Mouse (Mus musculus) small intestine, adult 2 months (tissue): ENCODE results near the gene Chst8. TPM values are rescaled to one million over a fixed set of nuclear protein-coding genes. Genes with fewer than 3 reads are reported as not detected.

ENCODE experiments used
- H3K27ac ChIP-seq: fragments of 200-500 bp; 2 replicates; pipeline ENCODE4 v1.5.1; 2012; ENCODE audit warnings: low read depth, low read length, control low read depth, inconsistent platforms; ENCODE audit not compliant: insufficient read depth
- H3K27me3 ChIP-seq: fragments of 200-500 bp; 2 replicates; pipeline ENCODE4 v1.6.1; 2012; ENCODE audit warnings: mild to moderate bottlenecking, moderate library complexity, low read length, inconsistent platforms; ENCODE audit not compliant: control insufficient read depth, insufficient read depth
- H3K36me3 ChIP-seq: fragments of 200-500 bp; 2 replicates; pipeline ENCODE4 v1.6.1; 2012; ENCODE audit warnings: mild to moderate bottlenecking, low read length, control low read depth, inconsistent platforms; ENCODE audit not compliant: control insufficient read depth, insufficient read depth
- H3K4me1 ChIP-seq: fragments of 200-500 bp; 2 replicates; pipeline ENCODE4 v1.6.1; 2012; ENCODE audit warnings: low read length, inconsistent platforms, mixed read lengths; ENCODE audit not compliant: control insufficient read depth, insufficient read depth, insufficient read length
- H3K4me3 ChIP-seq: fragments of 200-500 bp; 2 replicates; pipeline ENCODE4 v1.5.1; 2012; ENCODE audit warnings: low read depth, mild to moderate bottlenecking, control low read depth, inconsistent platforms, low read length, moderate library complexity
- CTCF ChIP-seq: fragments of 200-500 bp; IDR thresholded peaks from 2 replicates; pipeline ENCODE4 v1.5.1; 2012; ENCODE audit warnings: low read depth, mild to moderate bottlenecking, control low read depth, inconsistent platforms, low read length, moderate library complexity, mixed read lengths; ENCODE audit not compliant: insufficient replicate concordance, insufficient read length; ENCODE audit errors: extremely low read depth
- POLR2A ChIP-seq: fragments of 200-500 bp; IDR thresholded peaks from 2 replicates; pipeline ENCODE4 v1.6.1; 2012; ENCODE audit warnings: low read depth, mild to moderate bottlenecking, control low read depth, inconsistent platforms, low read length, moderate library complexity
- WGBS: fragments of 180-500 bp; shearing (Covaris S2); methylation state at CpG from one replicate; pipeline ENCODE4 v1.1.7; 2018; 5-methylcytosine and 5-hydroxymethylcytosine counted together
- polyA plus RNA-seq: library from polyadenylated mRNA; depleted of rRNA; stranded (reverse); fragments of >200 nt; gene quantifications from 2 replicates; pipeline ENCODE4 v1.2.3, GENCODE M21; 2012

Gene Chst8
- polyA plus RNA-seq, 1 experiment = 3.2 TPM

DNA sequence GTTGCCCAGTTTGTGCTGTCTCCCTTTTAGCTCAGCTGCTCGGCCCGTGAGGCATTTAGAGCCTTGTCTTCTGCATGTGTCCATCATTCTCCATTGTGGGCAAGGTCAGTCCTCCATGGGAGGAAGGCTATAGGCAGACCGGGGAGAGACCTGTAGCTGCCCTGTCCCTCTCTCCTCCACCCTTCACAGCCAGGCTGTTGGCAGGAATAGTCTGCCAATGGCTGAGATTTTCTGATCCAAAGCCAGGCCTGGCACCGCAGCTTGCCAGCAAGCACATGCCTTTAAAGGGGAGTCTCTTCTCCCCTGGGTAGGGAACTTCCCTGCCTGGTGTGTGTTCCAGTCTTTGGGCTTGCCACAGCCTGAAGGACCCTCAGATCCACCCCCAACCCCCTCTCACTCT lies 103.4 kb downstream of the Chst8 start:
- WGBS = 80% methylated on average over 4 of the region's 4 CpGs
- H3K27ac ChIP-seq = no peak overlapping the region
- H3K36me3 ChIP-seq = no peaks in the 10 kb centered on the region
- H3K27me3 ChIP-seq = no peaks in the 10 kb centered on the region
- H3K4me1 ChIP-seq = peaks cover 4% of the 10 kb centered on the region; the same call in 1 of the 2 replicates
- no peak overlapping the region for H3K4me3 ChIP-seq
- TF ChIP-seq POLR2A (no peak), CTCF (no peak)

DNA sequence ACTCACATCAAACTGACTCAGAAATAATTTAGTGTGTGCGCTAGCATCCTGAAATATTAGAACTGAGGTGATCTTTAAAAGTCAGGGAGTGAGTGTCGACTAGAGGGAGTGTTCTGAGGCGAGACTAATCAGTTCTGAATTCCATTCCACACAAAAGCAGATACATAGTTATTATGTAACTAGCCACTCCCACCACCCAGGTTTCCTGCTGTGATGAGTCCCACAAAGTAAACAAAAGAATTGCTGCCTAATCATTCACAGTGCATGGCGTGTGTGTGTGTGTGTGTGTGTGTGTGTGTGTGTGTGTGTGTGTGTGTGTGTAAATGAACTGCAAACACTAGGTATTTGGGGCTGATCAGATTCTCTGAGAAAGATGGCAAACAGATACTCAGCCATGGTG lies 108.1 kb downstream of the Chst8 start:
- Histone ChIP-seq H3K27me3 (no peaks in the 10 kb centered on the region), H3K4me1 (peaks cover 4% of the 10 kb centered on the region; the same call in 1 of the 2 replicates), H3K4me3 (no peak overlapping the region), H3K27ac (no peak overlapping the region), H3K36me3 (no peaks in the 10 kb centered on the region)
- WGBS = 16% methylated on average over 4 of the region's 4 CpGs
- no peak for TF ChIP-seq POLR2A
- no peak for TF ChIP-seq CTCF

DNA sequence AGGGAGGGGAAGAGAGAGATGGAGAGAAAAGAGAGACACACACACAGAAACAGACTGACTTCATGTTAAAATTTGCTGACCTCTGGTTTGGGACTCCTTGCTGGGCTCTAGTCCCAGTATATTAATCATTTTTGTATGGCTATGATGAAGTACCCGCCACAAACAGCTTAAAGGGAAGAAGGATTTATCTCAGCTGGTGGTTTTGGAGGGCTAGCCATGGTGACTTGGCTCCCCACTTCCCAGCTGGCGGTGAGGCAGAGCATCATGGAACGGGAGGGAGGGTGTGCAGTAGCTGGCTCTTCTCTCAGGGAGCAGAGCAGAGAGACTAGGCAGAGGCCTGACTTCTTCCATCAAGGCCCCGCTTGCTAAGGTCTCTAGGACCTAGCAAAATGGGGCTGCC lies 109.1 kb downstream of the Chst8 start:
- 72% methylated on average over 4 of the region's 4 CpGs for WGBS
- TF ChIP-seq CTCF (no peak), POLR2A (no peak)
- Histone ChIP-seq H3K27ac (no peak overlapping the region), H3K4me1 (peaks cover 4% of the 10 kb centered on the region; the same call in 1 of the 2 replicates), H3K36me3 (no peaks in the 10 kb centered on the region), H3K27me3 (no peaks in the 10 kb centered on the region), H3K4me3 (no peak overlapping the region)

DNA sequence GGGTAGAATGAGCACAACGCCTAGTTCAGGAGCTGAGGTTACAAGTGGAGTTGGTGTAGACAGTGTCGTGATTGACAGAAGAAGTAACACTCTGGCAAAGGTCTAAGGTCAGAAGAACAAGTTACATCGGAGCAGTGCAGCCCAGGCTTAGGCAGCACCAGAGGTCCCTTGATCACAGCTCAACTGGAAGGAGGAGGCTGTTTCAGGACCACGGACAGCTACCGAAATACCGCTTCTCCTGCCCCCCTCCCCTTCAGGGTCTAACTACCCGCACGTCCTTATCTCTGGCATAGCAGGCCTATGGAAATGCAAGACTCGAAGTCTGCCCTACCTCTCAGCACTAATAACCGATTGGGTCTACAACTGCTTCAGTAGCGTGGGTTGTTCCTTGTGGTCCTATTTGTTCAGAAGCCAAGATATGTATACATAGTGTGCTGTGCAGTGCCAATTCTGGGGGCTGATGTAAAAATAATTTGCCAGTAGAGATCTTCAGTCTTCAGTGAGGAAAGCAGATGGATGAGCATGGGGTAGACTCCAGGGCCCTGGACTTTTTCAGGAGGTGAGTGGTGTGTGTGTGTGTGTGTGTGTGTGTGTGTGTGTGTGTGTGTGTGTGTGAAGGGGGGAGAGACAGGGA lies 109.7 kb downstream of the Chst8 start:
- no peak for TF ChIP-seq CTCF
- TF ChIP-seq POLR2A = no peak
- H3K36me3 ChIP-seq = no peaks in the 10 kb centered on the region
- no peaks in the 10 kb centered on the region for H3K27me3 ChIP-seq
- H3K27ac ChIP-seq = no peak overlapping the region
- no peak overlapping the region for H3K4me3 ChIP-seq
- peaks cover 4% of the 10 kb centered on the region; the same call in 1 of the 2 replicates for H3K4me1 ChIP-seq
- WGBS = 16% methylated on average over 11 of the region's 11 CpGs

DNA sequence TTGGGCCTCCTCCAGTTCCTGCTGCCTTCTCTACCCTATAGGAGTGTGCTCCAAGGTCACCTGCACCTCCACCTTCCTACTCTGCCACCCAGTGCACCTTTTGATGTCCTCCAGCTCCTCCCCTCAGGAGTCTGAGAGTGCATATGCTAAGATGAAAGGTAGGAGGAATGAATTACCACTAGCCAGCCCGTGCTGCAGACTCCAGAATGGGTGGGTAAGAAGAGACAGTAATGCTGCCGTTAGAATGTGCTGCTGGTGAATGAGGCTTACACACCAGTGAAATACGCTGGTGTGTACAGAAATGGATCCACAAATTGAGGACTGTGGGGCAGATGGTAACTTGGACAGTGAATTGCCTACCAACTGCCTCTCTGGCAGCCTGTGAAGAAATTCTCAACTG lies 112.6 kb downstream of the Chst8 start:
- Histone ChIP-seq H3K27me3 (no peaks in the 10 kb centered on the region), H3K4me3 (no peak overlapping the region), H3K4me1 (peaks cover 4% of the 10 kb centered on the region; the same call in 1 of the 2 replicates), H3K27ac (no peak overlapping the region), H3K36me3 (no peaks in the 10 kb centered on the region)
- TF ChIP-seq CTCF (no peak), POLR2A (no peak)
- WGBS = 63% methylated on average over 3 of the region's 3 CpGs

DNA sequence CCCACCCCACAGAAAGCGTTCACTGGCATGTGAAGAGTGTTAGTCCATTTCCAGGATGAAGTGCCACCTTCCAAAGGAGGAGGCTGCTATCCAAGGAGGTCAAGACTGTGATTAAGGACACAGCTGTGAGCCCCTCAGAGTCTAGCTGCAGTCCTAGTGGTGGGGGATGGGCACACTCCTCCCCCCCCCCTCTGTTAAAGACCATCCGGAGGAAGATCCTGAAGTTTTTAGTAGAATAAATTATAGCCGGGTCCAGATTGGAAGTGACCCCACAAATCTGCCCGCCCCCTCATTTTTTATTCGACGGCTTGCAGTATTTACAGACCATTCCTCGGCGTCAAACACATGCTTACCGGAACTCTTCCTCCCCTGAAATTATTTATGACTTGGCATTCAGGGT lies 114.3 kb downstream of the Chst8 start:
- no peak overlapping the region for H3K27ac ChIP-seq
- 81% methylated on average over 9 of the region's 9 CpGs for WGBS

DNA sequence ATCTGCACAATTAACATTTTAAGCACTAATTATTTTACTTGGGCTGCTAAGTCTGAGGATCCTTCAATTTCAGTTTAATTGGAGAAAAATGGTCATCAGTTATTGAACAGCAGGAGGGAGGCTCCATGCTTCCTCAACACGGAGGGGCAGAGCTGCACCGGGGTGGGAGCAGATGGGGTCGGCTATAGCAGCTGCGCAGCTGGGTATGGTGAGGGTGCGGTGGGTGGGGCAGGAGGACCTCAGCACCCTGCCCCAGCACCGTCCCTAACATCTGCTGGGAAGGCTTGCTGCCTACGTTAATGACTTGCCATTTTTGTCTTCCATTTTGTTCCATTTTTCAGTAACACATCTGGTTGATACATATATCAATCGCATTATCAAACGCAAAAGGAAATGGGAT lies 116.4 kb downstream of the Chst8 start:
- 69% methylated on average over 9 of the region's 9 CpGs for WGBS
- no peaks in the 10 kb centered on the region for H3K27me3 ChIP-seq
- TF ChIP-seq POLR2A = no peak
- no peak for TF ChIP-seq CTCF

More for the DNA sequence above, 114.3 kb downstream of the Chst8 start:
- Histone ChIP-seq H3K4me1 (no peaks in the 10 kb centered on the region), H3K36me3 (no peaks in the 10 kb centered on the region), H3K27me3 (no peaks in the 10 kb centered on the region), H3K4me3 (no peak overlapping the region)
- TF ChIP-seq POLR2A = no peak
- no peak for TF ChIP-seq CTCF

DNA sequence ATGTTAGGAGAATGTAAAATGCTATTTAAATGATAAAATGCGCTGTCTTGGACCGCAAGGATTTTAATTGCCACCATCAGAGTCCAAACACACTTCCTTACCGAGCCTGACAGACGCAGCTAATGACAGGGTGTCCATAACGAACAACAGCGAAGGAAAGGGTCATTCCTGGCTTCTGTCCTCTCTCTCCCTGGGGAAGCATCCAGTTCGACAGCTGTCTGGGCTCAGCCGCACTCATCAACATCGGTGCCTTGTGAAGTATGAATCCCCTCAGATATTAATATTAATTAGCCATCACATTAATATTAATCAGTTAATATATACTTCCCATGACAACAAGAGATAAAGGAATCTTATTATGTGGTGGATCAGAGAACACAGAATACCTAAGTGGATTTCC lies 117.6 kb downstream of the Chst8 start:
- H3K4me3 ChIP-seq = no peak overlapping the region
- TF ChIP-seq POLR2A = no peak
- no peak for TF ChIP-seq CTCF
- H3K36me3 ChIP-seq = no peaks in the 10 kb centered on the region
- H3K4me1 ChIP-seq = no peaks in the 10 kb centered on the region
- H3K27ac ChIP-seq = no peak overlapping the region
- WGBS = 82% methylated on average over 9 of the region's 9 CpGs
- H3K27me3 ChIP-seq = no peaks in the 10 kb centered on the region

More for the DNA sequence above, 116.4 kb downstream of the Chst8 start:
- Histone ChIP-seq H3K4me3 (no peak overlapping the region), H3K36me3 (no peaks in the 10 kb centered on the region), H3K27ac (no peak overlapping the region), H3K4me1 (no peaks in the 10 kb centered on the region)
